Mouse (Mus musculus) layer of hippocampus, adult 6 months (tissue): ENCODE data around the gene Ccl11. TPM values are rescaled to one million over a fixed set of nuclear protein-coding genes. Genes with fewer than 3 reads are reported as not detected.

Experiments
- long read RNA-seq, 2 experiments: library from polyadenylated mRNA; unstranded; transcript quantifications; one replicate each; pipeline ENCODE4 v2.0.0; 2019 to 2020
- polyA plus RNA-seq: library from polyadenylated mRNA; unstranded; fragments of <200 nt; fragmentation: Nextera tagmentation; gene quantifications from 2 replicates; pipeline ENCODE4 v1.2.3, GENCODE M21; 2021

Gene Ccl11
- polyA plus RNA-seq, result not detected in 2 replicates
- long read RNA-seq, experiment 1, result 0 reads
- long read RNA-seq, experiment 2, result 0 reads

DNA sequence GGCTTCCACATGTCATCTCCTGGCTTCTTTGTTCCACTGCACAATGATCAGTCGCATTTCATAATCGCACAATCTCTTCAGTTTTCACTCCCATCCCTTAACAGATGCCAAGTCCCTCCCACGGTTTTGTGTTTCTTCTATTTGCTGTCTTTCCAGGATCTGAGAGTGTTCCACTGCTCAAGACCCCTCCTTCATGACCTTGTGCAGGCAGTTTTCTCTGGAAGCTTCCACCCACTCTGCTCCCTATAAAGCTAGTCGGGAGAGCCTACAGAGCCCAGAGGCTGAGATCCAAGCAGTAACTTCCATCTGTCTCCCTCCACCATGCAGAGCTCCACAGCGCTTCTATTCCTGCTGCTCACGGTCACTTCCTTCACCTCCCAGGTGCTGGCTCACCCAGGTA is at the start of gene Ccl11:
Ccl11 (plus strand) TSS at position 178 of the 400 bp plus-strand sequence.

DNA sequence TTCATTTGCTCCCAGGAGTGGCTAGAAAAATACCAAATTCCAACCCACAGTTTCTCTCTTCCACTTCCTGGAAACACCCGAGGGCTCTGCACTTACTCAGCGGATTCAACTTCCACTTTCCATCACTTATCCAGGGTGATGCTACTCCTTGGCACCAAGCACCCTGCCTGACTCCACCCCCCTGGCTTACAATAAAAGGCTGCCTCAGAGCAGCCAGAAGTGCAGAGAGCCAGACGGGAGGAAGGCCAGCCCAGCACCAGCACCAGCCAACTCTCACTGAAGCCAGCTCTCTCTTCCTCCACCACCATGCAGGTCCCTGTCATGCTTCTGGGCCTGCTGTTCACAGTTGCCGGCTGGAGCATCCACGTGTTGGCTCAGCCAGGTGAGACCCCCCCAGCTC is 22.3 kb upstream of the Ccl11 start, which contains the start of gene Ccl2:
Ccl2 (plus strand) TSS at position 216 of the 400 bp plus-strand sequence.

DNA sequence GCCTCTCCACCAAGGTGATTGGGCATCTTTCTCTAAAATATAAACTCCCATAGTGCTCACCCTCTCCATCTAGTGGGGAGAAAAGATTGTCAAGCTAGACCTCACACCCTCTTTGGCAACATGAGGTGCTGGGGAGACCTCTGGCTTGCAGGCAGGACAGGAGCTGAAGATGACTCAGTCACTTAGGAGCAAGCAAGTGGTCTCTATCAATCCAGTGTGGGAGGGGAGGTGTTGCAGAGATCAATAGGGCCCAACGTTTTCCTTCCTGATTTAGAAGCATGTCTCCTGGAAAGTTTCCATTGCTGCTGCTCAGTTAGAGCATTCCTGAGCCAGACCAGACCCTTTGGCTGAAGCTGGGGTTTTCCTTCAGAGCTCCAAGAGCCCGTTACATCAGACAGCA is 19.1 kb upstream of the Ccl11 start, which contains the start of gene Gm17268:
Gm17268 (minus strand) TSS at position 28 of the 400 bp plus-strand sequence.

DNA sequence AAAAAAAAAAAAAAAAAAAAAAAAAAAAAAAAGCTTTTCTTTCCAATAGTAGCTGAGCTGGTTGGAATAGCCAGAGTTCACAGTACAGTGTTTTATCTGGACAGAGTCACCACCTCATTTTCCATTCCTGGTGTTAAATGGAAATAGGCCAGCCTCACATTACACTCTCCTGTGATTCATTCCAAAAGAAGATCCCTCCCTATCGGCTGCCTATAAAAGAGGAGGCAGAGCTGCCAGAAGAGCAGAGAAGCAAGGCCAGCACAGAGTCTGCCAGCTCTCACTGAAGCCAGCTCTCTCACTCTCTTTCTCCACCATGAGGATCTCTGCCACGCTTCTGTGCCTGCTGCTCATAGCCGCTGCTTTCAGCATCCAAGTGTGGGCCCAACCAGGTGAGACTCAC is 12.2 kb upstream of the Ccl11 start, which contains the start of gene Ccl7:
Ccl7 (plus strand) TSS at position 242 of the 400 bp plus-strand sequence.

DNA sequence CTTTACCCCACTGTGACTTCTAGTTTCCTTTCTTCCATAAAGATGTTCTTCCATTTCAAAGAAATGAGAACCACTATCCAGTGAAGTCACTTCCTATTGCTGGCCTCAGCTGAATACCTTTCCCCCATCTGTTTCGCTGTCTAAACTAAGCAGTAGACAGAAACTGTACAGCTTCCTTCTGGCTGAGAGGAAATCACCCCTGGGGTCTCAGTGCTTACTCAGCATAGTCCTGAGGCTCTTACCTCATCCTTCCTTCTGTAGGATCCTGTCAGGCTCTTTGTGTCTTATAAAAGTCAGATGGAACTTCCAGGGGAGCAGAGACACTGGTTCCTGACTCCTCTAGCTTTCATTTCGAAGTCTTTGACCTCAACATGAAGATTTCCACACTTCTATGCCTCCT is 43.9 kb downstream of the Ccl11 start, which contains the start of gene Ccl12:
Ccl12 (plus strand) TSS at position 317 of the 400 bp plus-strand sequence.

Other genes with a start within 250 kb of the Ccl11 start
- gene 5530401A14Rik, start 197.2 kb upstream of the Ccl11 start, polyA plus RNA-seq, result 0.06 and 0.09 TPM in 2 replicates
- gene Asic2, start 89.4 kb upstream of the Ccl11 start, polyA plus RNA-seq, result 8.4 and 9.6 TPM in 2 replicates
- 0.36 and 1.4 TPM in 2 replicates for gene Ccl2, start 22.3 kb upstream of the Ccl11 start, polyA plus RNA-seq
- not detected in 2 replicates for gene Gm17268, start 19.3 kb upstream of the Ccl11 start, polyA plus RNA-seq
- gene Ccl7, start 12.1 kb upstream of the Ccl11 start, polyA plus RNA-seq, result 0.36 and 0.44 TPM in 2 replicates
- gene Ccl12, start 44.0 kb downstream of the Ccl11 start, polyA plus RNA-seq, result 7.8 and 13.7 TPM in 2 replicates
- gene Ccl8, start 57.4 kb downstream of the Ccl11 start, polyA plus RNA-seq, result 0.58 TPM in 1 of 2 replicates, not detected in the other
- gene Ccl1, start 247.9 kb downstream of the Ccl11 start, polyA plus RNA-seq, result not detected in 2 replicates